Mouse (Mus musculus) heart, adult 18-20 months (tissue): ENCODE data around the gene Mif. TPM values are rescaled to one million over a fixed set of nuclear protein-coding genes. Genes with fewer than 3 reads are reported as not detected.
A peak's percentile ranks its signal among the peaks of the same experiment; 100 is the strongest.
"Not testable (repeated sequence)": the region's sequence is repeated elsewhere in the genome, so short reads cannot be mapped to it uniquely, and the experiment has no call there.

Source experiments
- DNase-seq, 2 experiments: peaks; one replicate each; pipeline ENCODE4 v3.0.0; 2021 to 2022; ENCODE audit warnings: mixed read lengths in 1 of 2
- long read RNA-seq, 2 experiments: library from polyadenylated mRNA; stranded (forward); transcript quantifications; one replicate each; pipeline ENCODE4 v2.0.0; 2021
- total RNA-seq, 2 experiments: library from RNA; stranded (reverse); gene quantifications; 2 replicates each; pipeline ENCODE4 v1.2.3; 2021

Mif gene
- total RNA-seq, result 100 to 1,000 TPM; 215 to 232 TPM
- long read RNA-seq, experiment 1, transcript Mif-201 (3 exons, 544 nt), result major isoform, 220 of 222 reads
- long read RNA-seq, experiment 1, partial matches to known transcripts, result 0 of 222 reads
- long read RNA-seq, experiment 1, other reads (novel, unspliced or antisense), result 1 of 222 reads
- long read RNA-seq, experiment 2, transcript Mif-201 (3 exons, 544 nt), result major isoform, 162 of 167 reads
- long read RNA-seq, experiment 2, partial matches to known transcripts, result 1 of 167 reads
- long read RNA-seq, experiment 2, other reads (novel, unspliced or antisense), result 2 of 167 reads

DNA sequence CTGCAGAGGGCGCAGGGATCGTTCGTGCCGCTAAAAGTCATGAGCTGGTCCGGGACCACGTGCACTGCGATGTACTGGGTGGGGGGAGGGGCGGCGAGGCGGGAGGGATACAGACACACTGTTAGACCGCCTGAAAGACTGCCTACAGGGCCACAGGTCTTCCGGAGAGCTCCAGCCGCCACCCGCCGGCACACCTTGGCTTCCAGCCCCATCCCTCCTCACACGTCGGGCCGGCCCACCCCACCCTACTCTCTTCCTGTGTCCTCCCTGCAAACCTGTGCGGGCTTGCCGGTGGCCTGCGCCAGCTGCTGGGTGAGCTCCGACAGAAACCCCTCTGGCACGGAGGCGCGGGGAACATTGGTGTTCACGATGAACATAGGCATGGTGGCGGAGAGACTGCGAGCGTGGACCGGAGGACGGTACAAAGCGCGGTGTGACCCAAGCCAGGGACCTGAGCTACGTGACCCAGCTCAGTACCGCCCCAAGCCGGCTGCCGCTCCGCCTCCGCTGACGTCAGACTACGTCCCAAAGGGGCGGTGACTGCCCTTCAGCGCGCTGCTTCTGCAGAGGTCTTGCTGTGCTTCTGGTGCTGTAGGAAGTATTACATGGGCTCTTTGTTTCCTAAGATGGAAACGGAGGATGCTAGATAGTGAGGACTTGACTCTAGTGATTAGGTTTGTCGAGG lies at the start of gene Mif:
Gene Mif, minus strand, starts transcription at position 455 of the 685 bp plus-strand sequence.
- peak; percentile 91 for DNase-seq

DNA sequence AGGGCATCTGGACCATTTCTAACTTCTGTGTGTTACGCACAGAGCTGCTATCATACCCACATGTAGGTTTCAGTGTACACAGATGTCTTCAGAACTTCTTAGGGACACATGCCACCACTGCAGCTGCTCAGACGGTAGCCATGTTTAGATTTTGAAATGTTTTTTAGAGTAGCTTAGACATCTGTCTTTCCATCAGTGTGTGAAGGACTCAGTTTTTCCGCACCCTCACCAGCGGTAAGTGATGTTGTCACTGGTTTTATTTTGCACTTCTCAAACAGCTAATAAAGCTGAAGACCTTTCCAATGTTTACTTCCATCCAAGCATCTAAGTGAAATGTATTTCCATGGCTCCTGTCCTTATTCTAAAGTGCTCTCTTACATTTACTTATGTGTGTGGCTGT lies 46.8 kb upstream of the Mif start:
- DNase-seq, result no peak

DNA sequence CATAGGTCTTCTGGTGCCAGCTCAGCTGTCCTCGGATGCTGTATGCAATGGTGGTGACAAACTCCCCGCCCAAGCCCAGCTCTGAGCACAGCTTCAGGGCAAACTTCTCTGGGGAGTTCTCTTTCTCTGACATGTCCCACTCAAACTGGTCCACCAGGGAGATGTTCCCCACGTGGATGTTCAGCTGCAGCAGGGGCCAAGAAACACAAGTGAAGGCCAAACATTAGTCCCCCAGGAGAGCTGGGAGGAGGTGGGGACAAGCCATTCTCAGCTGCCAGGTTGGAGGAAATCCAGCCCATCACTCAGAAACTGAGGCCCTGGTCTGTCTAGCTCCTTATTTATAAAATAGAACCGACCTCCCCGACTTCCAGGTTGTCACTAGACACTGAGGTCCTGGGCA lies 44.4 kb upstream of the Mif start:
- DNase-seq, result peak in 1 of 2 experiments; percentile 43

DNA sequence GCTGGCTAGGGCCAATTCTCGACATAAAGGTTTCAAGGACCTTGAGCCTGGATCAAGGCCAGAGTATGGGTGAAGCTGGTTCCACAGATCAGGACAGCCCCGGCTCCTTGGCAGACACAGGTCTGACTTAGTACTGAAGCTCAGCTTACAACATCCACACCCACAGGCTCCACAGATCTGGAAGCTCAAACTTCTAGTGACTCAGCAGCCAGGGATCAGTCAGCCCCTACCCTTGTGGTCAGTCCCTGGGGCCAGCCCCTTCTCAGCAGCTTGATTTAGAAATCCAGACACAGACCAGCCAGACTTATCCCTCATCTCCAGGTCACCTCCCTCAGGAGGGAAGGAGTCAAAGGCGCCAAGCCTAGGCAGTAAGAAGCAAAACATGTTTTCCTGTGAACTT lies 38.8 kb upstream of the Mif start:
- peak; percentile 77 to 90 for DNase-seq

DNA sequence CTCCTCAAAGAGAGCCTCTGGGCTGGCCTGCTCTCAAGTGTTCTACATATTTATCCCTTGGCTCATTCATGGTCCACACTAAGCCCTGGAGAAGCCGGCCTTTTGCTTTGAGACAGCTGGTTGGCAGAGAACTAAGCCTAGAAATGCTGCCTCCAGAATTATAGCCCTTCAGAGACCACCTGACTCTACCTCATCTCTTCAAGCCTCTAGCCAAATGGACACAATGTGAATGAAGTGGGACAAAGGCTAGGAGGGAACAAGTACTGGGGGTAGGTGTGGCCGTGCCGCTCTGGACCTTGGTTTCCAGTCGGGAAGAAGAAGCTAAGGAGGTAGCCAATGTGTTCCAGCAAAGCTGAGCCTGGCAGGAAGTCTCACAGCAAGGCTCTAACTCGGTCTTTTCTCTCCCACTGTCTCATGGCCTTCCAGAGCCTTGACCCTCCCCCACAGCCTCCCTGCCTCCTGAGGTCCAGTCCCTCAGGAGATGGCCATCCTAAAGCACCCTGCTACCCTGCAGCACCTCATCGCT lies 38.1 kb upstream of the Mif start:
- no peak for DNase-seq

DNA sequence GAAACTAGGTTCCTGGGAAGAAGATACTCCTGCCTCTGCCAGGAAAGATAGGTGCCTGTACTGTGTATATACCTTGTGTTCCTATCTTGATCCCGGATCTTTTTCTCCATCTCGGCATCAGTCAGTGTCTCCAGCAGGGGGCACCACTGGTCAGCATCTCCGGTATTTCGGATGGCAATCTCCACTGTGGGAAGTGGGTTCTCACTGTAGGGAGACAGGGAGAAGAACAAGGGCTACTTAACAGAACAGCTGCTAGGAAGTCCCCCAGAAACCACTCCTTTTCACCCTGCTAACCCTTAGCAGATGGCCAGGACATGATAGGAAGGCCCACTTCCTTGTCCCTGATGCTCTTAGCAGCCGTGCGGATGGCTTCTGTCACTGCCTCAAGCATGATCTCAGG lies 37.3 kb upstream of the Mif start:
- DNase-seq, result peak; percentile 62 to 88

DNA sequence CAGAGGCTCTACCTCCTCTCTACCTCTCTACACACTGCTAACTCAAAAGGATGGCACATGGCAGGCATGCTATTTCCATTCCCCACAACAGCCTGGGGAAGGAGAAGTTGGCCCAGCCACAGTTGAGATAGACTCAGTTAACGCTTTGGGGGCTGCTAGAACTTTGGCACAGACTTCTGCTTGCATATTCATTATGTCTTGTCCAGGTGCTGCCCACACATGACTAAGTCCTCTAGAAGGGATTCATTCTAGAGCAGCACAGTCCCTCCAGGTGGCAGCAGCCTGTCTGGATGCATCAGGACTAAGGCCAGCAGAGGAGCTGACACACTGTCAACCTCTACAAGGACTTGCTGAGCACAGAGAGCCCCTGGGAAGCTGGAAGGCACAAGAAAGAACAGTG lies 36.2 kb upstream of the Mif start:
- no peak for DNase-seq

DNA sequence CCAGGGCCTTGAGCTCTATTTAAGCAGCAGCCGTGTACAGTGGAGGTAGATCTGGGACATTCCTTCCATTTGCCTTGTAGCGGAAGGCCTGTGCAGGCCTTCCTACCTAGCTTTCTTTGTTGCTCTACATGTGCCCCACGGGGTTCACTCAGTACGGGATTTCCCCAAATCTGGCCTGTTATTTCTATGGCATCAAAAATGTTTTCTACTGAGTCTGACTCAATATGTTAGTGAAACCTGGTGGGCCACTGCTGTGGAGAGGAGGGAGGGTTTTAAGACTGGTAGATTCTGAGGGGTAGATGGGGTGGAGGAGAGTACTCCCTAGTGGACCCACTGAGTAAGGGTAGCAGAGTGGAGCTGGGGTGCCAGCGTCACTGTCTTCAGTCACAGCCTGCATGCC lies 35.7 kb upstream of the Mif start:
- DNase-seq, result no peak

DNA sequence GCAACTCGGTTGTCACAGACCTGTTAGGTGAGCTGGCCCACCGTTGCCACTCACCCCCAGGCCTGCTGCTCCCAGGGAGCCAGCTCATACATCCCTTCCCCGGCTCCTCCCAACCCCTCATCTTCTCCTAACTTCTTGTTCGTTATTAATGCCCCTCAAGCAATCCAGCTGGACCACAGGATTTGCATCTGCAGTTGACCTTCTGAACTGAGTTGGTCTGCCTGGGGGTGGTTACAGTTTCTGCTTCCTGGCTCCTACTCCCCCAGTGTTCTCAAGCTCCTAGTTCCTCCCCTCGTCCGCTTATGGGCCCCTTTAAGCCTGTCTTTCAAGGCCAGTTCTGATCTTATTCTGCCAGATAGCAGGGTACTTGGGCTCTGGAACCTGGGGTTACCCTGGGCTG lies 34.6 kb upstream of the Mif start:
- no peak for DNase-seq

DNA sequence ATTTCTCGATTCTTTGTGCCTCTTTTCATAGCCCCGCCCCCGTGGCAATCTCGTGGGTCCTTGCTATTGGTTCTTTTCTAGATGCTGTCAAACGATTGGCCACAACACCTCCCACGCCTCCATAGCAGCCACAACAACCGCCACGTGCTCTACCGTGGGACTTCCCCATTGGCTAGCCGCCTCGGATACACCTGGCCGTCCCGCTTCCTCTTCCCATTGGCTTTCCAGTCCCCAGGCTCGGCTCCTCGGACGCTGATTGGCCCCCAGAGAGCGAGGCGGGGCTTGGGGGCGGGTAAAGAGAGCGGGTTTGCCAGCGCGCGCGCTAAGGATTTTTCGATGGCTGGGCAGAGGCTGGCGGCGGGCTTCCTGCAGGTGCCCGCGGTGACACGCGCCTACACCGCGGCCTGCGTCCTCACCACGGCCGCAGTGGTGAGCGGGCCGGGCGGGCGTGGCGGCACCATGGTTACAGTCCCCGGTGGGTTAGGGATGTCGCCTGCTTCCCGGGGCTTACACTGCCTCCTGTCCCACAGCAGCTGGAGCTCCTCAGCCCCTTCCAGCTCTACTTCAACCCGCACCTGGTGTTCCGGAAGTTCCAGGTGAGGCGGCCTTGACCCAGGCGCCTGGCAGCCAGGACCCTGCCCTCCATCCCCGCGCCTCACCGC lies 33.2 kb upstream of the Mif start, which contains the start of gene Derl3:
Gene Derl3, plus strand, starts transcription at position 325 of the 662 bp plus-strand sequence.
- DNase-seq, result peak; percentile 90 to 93

DNA sequence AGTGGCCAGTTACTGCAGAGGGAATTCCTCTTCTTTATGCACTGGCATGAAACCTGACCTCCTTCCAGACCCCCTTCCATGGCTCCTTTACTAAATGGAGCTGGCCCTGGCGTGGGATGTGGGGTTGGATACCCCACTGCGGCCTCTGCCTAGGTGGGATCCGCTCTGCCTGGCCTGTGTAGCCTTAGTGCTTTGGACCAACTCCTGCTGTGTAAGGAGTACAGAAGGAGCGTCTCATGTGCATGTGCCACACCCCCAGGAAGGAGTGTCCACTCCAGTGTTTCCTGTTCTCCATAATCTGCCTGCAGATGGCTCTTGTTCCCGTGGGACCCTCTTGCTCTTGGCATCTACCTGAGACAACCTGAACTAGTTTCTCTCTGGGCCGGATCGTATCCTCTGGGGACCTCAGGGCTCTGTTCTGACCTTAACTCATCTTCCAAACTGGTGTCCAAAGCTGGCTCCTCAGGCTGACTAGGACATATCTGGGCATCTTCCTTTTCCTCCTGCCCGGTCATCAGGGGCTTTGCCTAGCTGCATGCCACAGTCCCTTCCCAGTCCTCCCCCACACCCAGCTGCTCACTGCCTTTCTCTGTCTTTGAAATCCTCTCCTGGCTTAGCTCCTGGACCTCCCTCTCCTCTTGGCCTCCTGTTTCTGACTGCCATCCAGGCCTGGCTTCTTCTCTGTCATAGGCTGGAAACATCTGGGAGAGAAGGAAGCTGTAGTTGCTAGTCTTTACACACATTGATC lies 29.5 kb upstream of the Mif start:
- DNase-seq, result no peak

DNA sequence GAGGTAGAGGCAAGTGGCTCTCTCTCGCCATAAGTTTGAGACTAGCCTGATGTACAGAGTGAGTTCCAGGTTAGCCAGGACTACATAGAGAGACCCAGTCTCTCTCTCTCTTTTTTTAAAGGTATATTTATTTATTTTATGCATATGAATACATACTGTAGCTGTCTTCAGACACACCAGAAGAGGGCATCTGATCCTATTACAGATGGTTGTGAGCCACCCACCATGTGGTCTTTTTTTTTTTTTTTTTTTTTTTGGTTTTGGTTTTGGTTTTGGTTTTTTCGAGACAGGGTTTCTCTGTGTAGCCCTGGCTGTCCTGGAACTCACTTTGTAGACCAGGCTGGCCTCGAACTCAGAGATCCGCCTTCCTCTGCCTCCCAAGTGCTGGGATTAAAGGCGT lies 27.5 kb upstream of the Mif start:
- DNase-seq, result not testable (repeated sequence)

DNA sequence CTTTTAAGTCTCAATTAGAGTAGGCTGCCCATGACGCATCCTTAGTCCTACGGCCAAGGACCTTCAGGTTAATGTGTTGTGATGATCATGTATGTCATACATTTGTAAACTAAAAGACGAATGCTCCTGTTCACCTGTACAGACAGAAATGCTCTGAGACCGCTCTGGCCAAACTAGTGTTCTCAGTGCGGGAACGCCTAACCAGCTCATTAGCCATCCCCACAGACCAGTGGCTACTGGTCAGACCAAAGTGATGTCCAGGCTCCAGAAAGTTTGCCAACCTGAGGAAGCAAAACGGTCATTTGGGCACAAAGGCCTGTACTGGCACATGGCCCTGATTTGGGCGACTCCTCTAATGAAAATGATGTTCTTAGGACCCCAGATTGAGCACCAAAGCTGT lies 24.7 kb upstream of the Mif start:
- DNase-seq, result no peak

DNA sequence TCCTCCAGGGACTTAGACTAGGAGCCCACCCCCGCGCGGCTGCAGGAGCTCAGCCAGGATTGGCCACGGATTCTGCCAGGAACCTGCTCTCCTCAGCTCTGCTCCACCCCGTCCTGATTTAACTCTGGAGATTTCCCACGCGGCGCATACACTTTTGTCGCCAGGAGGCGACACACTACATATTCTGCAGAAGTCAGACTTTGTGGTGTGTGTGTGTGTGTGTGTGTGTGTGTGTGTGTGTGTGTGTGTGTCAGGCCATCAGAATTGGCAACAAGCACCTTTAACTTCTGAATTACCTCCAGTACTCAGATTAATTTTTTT lies 23.2 kb upstream of the Mif start:
- peak; percentile 80 to 85 for DNase-seq

DNA sequence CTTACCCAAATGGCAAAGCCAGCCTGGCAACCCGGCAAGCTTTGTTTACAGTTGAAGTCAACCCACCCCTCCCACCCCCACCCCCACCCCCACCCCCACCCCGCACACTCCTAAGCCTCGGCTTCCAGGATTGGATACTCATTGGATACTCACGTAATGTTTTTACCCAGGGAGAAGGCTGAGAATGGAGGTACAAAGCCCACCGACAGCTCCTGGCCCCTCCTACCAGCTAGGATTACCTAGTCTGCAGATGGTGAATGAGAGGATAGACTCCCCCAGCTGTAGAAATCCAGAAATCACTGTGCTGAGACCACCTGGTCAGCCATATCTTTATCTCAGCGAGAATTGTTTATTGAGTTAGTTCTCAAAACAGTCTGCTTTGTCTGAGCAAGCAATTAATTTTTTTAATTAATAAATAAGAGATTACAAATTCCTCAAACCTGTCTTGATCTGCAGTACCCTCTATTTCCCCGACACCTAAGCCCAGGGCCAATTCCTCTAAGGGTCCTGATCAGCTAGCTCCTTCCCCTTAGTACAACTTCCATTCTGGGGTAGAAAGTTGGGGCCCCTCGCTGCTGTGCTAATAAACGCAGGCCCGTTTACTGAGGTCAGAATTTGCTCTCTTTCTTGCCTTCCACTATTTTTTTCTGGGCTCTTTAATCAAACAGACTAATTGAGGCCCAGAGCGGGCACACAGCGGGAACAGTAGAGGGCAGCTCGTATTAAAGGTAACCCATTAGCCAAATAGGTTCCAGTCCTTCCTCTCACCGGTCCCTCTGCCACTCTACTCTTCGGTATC lies 22.6 kb upstream of the Mif start:
- no peak for DNase-seq

DNA sequence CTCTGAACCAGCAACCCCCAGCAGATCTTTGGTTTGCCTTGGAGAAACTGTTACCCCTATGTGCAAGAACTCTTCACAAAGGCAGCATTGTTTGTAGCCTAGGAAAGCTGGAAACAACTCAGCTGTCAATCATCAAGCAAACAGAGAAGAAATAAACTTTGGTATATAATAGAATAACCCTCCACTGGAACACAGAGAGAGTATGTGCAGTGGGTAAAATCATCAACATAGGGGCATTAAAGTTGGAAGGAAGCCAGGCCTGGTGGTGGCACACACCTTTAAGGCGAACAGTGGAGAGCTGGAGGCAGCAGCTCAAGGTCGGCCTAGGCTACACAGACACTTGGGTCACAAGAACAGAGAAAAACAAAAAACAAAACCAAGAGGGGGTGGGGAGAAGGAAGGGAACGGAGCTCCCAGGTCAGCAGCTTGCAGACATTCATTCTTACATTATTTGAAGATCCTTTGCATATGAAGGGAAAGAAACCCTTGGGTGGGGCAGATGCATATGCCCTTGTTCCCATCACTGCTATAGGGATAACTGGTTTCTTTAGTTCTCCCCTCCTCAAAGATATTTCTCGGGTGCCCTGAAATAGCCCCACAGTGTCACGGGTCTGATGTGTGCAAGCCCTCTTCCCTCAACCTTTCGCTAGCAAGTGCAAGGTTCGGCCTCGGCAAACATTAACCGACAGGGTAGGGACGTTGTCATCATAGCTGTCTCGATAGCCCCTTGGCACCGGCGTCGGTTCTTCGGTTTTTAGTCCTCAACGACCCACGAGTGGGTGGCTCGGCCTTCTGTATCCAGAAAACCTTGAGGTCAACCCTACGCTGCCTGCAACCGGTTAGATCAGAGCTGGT lies 21.8 kb upstream of the Mif start:
- no peak for DNase-seq

DNA sequence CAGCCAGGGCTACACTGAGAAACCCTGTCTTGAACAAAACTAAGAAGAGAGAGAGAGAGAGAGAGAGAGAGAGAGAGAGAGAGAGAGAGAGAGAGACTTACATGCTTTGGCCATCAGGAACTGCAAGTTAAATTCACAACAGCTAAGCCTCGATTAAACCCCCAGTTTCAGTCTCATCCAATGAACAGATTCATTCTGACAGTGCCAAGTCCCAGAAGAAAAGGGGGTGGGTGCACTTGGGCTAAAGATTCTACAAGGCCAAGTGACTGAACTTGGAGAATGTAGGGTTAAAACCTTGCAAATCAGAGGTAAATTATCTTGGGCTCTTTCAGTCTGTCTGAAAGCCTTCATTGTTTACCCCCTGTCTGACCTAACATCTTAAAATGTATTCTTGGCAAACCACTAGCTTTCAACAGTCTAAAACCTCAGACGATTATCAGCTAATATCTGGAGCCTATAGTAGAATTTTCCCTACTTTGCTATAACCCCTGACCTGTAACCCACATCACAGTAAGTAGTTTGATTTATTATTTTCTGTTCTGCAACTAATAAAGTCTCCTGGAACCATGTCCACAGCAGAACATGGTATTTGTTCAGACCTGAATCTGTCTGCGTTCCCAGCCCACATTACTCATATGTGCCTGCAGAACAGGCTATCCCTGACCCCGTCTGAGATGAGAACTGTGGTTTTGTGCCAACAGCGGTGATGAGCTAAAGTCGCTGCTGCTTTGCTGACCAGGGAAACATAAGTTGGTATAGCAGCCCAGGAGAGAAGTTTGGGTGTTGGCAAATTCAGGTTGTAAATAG lies 20.9 kb upstream of the Mif start:
- no peak for DNase-seq

DNA sequence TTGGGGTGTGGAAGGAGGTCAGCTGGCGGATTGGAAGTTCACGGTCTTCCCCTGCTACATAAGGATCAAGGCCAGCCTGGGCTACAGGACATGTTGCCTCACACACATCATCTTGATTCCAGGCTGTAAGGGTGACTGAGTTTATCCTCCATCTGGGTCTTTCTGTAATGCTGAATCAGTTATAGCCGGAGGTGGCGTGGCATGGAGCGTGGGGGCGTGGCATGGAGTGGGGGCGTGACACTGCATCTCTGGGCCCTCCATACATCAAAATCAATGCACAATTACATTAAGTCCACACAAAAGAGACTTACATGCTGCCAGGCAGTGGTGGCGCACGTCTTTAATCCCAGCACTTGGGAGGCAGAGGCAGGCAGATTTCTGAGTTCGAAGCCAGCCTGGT lies 20.3 kb upstream of the Mif start:
- no peak for DNase-seq

DNA sequence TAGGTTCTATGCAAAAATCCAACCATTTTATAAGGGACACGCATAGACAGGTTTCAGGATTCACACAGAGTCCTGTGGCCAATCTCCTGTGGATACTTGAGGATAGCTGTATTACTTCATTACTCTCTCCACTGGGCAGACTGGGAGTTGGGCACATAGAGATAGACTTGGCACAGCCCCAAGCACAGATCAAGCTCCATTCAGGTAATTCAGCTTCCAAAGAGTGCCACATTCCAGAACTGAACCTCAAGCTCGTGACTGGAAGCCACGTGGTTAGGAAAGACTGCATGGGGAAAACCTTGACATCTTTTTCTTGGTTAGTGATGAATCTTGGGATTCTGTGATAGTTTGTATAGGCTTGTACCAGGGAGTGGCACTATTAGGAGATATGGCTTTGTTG lies 18.8 kb upstream of the Mif start:
- no peak for DNase-seq
